Mouse (Mus musculus) liver, embryonic 14.5 days (tissue): ENCODE data around the gene Adgrl1.

Source experiments
- CTCF ChIP-seq: IDR thresholded peaks from 2 replicates; pipeline ENCODE4 v1.5.1; 2016; ENCODE audit warnings: antibody characterized with exemption, low read depth, control low read depth
- EP300 ChIP-seq: IDR thresholded peaks from 2 replicates; pipeline ENCODE4 v1.6.1; 2016; ENCODE audit warnings: antibody characterized with exemption, low read depth

GRCm38 (mm10) chr8:83876080-83876837, 23.6 kb upstream of the Adgrl1 start:
- TF ChIP-seq CTCF (no peak), EP300 (no peak)
